20 mouse cellular contexts compared by ENCODE assay signal in the genomic region with DNA sequence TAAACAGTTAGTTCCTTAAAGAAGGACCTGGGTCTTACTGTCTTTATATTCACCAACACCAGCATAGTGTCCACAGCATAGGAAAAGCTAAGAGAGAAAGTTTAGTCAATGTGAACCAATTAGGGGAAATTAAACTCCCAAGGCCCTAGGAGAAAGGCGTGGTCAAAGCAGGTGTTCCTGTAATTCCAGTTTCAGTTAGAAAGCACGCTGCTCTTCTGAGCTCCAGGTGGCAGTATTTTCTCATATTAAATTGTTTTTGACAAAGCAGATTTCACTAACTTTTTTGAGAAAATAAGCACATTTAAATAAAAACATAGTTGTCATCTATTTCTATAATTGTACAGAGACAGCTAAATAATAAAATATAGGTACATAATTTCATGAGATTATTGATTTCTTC. TPM values are rescaled to one million over a fixed set of nuclear protein-coding genes. Genes with fewer than 3 reads are reported as not detected.
DNase-seq lines count a peak whose midpoint lies in the region; ATAC-seq and TF ChIP-seq lines count a peak whose summit lies in the region.
"Had no signal": no experiment of that assay in that cellular context is flagged by ENCODE, and none has a peak within 500 bp of the region (broad histone marks: within the 10 kb centered on the region; RNA-seq: fewer than 3 reads in every experiment).

No protein-coding gene starts in this region.

- no peaks in the 10 kb centered on the region for H3K36me3 ChIP-seq in limb, embryonic 14.5 days (ENCODE audit: control insufficient read depth, insufficient read depth, low read length)
- no peaks in the 10 kb centered on the region for H3K36me3 ChIP-seq in limb, embryonic 10.5 days
- H3K36me3 ChIP-seq in neural tube, embryonic 15.5 days = no peaks in the 10 kb centered on the region
- H3K36me3 ChIP-seq: embryonic facial prominence, embryonic 12.5 days; limb, embryonic 15.5 days had no signal

- no peak overlapping the region for H3K9ac ChIP-seq in limb, embryonic 14.5 days (ENCODE audit: low read depth, low read length, severe bottlenecking)
- no peak overlapping the region for H3K9ac ChIP-seq in neural tube, embryonic 15.5 days (replicated peaks)
- H3K9ac ChIP-seq: embryonic facial prominence, embryonic 12.5 days; limb, embryonic 15.5 days had no signal

- intact Hi-C loops in gastrocnemius, adult 2 months (cut with DNase I) = no loop called here

- no peak for ATAC-seq in limb, embryonic 14.5 days (ENCODE audit: low FRiP score, low read depth)
- no peak for ATAC-seq in neural tube, embryonic 15.5 days (ENCODE audit: low FRiP score)
- ATAC-seq: CD4-positive, CD25-positive, alpha-beta regulatory T cell, adult 4 months; forebrain, embryonic 16.5 days; inflammation-experienced regulatory T-cells, adult 6 months had no signal

- no peak overlapping the region for H3K27ac ChIP-seq in gastrocnemius, adult 2 months
- H3K27ac ChIP-seq in limb, embryonic 14.5 days (replicated peaks; ENCODE audit: low read depth, low read length) = no peak overlapping the region
- no peak overlapping the region for H3K27ac ChIP-seq in limb, embryonic 10.5 days
- H3K27ac ChIP-seq in cortical plate, adult 2 months (ENCODE audit: insufficient read depth, low read length) = no peak overlapping the region
- H3K27ac ChIP-seq in neural tube, embryonic 15.5 days (replicated peaks) = no peak overlapping the region
- H3K27ac ChIP-seq: embryonic facial prominence, embryonic 12.5 days; limb, embryonic 15.5 days had no signal

- no peak for TF ChIP-seq POLR2A in limb, embryonic 14.5 days (IDR thresholded peaks at IDR 0.05; ENCODE audit: borderline replicate concordance, extremely low read depth, insufficient read depth, insufficient read length)
- TF ChIP-seq POLR2A in cortical plate, adult 2 months (IDR thresholded peaks at IDR 0.05; ENCODE audit: extremely low read depth, insufficient read depth, low read length) = no peak

- H3K4me1 ChIP-seq in limb, embryonic 14.5 days (ENCODE audit: control insufficient read depth, insufficient read depth, low read length) = no peaks in the 10 kb centered on the region
- no peaks in the 10 kb centered on the region for H3K4me1 ChIP-seq in limb, embryonic 10.5 days
- H3K4me1 ChIP-seq in cortical plate, adult 2 months (ENCODE audit: control insufficient read depth, insufficient read depth, low read length) = no peaks in the 10 kb centered on the region
- no peaks in the 10 kb centered on the region for H3K4me1 ChIP-seq in neural tube, embryonic 15.5 days
- H3K4me1 ChIP-seq: embryonic facial prominence, embryonic 12.5 days; limb, embryonic 15.5 days had no signal

- WGBS in limb, embryonic 14.5 days = 40% methylated on average over 2 of the region's 2 CpGs
- WGBS in limb, embryonic 10.5 days = 67% methylated on average over 2 of the region's 2 CpGs
- 73% methylated on average over 2 of the region's 2 CpGs for WGBS in neural tube, embryonic 15.5 days

- H3K4me3 ChIP-seq in gastrocnemius, adult 2 months = no peak overlapping the region
- no peak overlapping the region for H3K4me3 ChIP-seq in limb, embryonic 14.5 days (replicated peaks; ENCODE audit: low read length)
- no peak overlapping the region for H3K4me3 ChIP-seq in limb, embryonic 10.5 days
- no peak overlapping the region for H3K4me3 ChIP-seq in cortical plate, adult 2 months (ENCODE audit: insufficient read depth, low read length)
- no peak overlapping the region for H3K4me3 ChIP-seq in neural tube, embryonic 15.5 days (replicated peaks)
- H3K4me3 ChIP-seq: embryonic facial prominence, embryonic 12.5 days; limb, embryonic 15.5 days had no signal

- no peaks in the 10 kb centered on the region for H3K9me3 ChIP-seq in limb, embryonic 14.5 days (ENCODE audit: control insufficient read depth, low read length)
- H3K9me3 ChIP-seq in limb, embryonic 10.5 days (replicated peaks) = no peaks in the 10 kb centered on the region
- H3K9me3 ChIP-seq in neural tube, embryonic 15.5 days (replicated peaks) = no peaks in the 10 kb centered on the region
- H3K9me3 ChIP-seq: embryonic facial prominence, embryonic 12.5 days; limb, embryonic 15.5 days had no signal

- TF ChIP-seq CTCF in gastrocnemius, adult 2 months (IDR thresholded peaks at IDR 0.05) = peak; percentile 37; the same call in 1 of the 2 replicates
- TF ChIP-seq CTCF in cortical plate, adult 2 months (IDR thresholded peaks at IDR 0.05; ENCODE audit: extremely low read depth, insufficient read depth, low read length) = peak; percentile 18; the same call in 1 of the 2 replicates

- DNase-seq in gastrocnemius, adult 2 months = no peak
- DNase-seq in gastrocnemius, postnatal 10 days = no peak
- peak; percentile 19 for DNase-seq in limb, embryonic 14.5 days (ENCODE audit: low spot score)
- no peak for DNase-seq in limb, embryonic 10.5 days (ENCODE audit: low spot score)
- DNase-seq in A20 (ENCODE audit: low read depth, low spot score) = peak; percentile 65
- DNase-seq in right cerebral cortex, postnatal 36 days (ENCODE audit: low spot score in 2 of 2) = no peak
- DNase-seq: adrenal gland, postnatal 25 days; cerebellum, adult 11-12 months; gastrocnemius, postnatal 36 days; layer of hippocampus, postnatal 36 days; retina, postnatal 1 day; thymus, adult 18-20 months had no signal

- H3K4me2 ChIP-seq in limb, embryonic 14.5 days (replicated peaks; ENCODE audit: low read depth, low read length, severe bottlenecking) = no peak overlapping the region
- no peak overlapping the region for H3K4me2 ChIP-seq in neural tube, embryonic 15.5 days
- H3K4me2 ChIP-seq: embryonic facial prominence, embryonic 12.5 days; limb, embryonic 15.5 days; midbrain, embryonic 11.5 days had no signal

- no peaks in the 10 kb centered on the region for H3K27me3 ChIP-seq in limb, embryonic 14.5 days (ENCODE audit: control insufficient read depth, insufficient read depth, low read length)
- H3K27me3 ChIP-seq in limb, embryonic 10.5 days (ENCODE audit: low read depth, poor library complexity, severe bottlenecking) = no peaks in the 10 kb centered on the region
- no peaks in the 10 kb centered on the region for H3K27me3 ChIP-seq in neural tube, embryonic 15.5 days (replicated peaks)
- H3K27me3 ChIP-seq: embryonic facial prominence, embryonic 12.5 days; limb, embryonic 15.5 days had no signal

RNA-seq across cellular contexts. Expression of a gene that starts 8.8 kb away (rescaled TPM):
- total RNA-seq in gastrocnemius, adult 2 months (2021) = 1 to 10 TPM; 7.6 to 9.1 TPM
- total RNA-seq in gastrocnemius, postnatal 10 days (2021) = 1 to 10 TPM; 5.4 to 5.8 TPM
- polyA plus RNA-seq in limb, embryonic 14.5 days (2012; rRNA removed) = 20.6 and 20.8 TPM in 2 replicates
- 13.0 and 14.6 TPM in 2 replicates for polyA plus RNA-seq in limb, embryonic 14.5 days (2014; fragmentation: Nextera tagmentation; extraction: Ambion mirVana)
- polyA plus RNA-seq in limb, embryonic 10.5 days (2016; fragmentation: Nextera tagmentation; extraction: Ambion mirVana) = 6.1 and 6.5 TPM in 2 replicates
- polyA plus RNA-seq in cortical plate, adult 2 months (2012; rRNA removed) = 64.7 and 74.1 TPM in 2 replicates
- 7.7 and 8.6 TPM in 2 replicates for polyA plus RNA-seq in neural tube, embryonic 15.5 days (2015; fragmentation: Nextera tagmentation; extraction: Ambion mirVana)

RNA-seq across cellular contexts. Expression of a gene that starts 32.9 kb away (rescaled TPM):
- not detected for total RNA-seq in gastrocnemius, adult 2 months (2021)
- total RNA-seq in gastrocnemius, postnatal 10 days (2021) = under 1 TPM; 0.34 to 0.49 TPM
- polyA plus RNA-seq in limb, embryonic 14.5 days (2012; rRNA removed) = 1.4 and 1.5 TPM in 2 replicates
- 0.88 and 1.0 TPM in 2 replicates for polyA plus RNA-seq in limb, embryonic 14.5 days (2014; fragmentation: Nextera tagmentation; extraction: Ambion mirVana)
- polyA plus RNA-seq in limb, embryonic 10.5 days (2016; fragmentation: Nextera tagmentation; extraction: Ambion mirVana) = 0.54 and 0.87 TPM in 2 replicates
- polyA plus RNA-seq in cortical plate, adult 2 months (2012; rRNA removed) = 0.28 and 0.29 TPM in 2 replicates
- 0.49 and 0.73 TPM in 2 replicates for polyA plus RNA-seq in neural tube, embryonic 15.5 days (2015; fragmentation: Nextera tagmentation; extraction: Ambion mirVana)
- total RNA-seq: adrenal gland, postnatal 25 days had no signal

Comparison
In these comparisons a context has a peak if more than half of its experiments do, and no peak if none do; other contexts are left out.
1. DNase-seq: peak in limb, embryonic 14.5 days (single experiment) and A20 (single experiment); none in gastrocnemius, adult 2 months (single experiment), gastrocnemius, postnatal 10 days (single experiment), limb, embryonic 10.5 days (single experiment) and right cerebral cortex, postnatal 36 days (0 of 2).